10 mouse cellular contexts compared by ENCODE assay signal in the genomic region with DNA sequence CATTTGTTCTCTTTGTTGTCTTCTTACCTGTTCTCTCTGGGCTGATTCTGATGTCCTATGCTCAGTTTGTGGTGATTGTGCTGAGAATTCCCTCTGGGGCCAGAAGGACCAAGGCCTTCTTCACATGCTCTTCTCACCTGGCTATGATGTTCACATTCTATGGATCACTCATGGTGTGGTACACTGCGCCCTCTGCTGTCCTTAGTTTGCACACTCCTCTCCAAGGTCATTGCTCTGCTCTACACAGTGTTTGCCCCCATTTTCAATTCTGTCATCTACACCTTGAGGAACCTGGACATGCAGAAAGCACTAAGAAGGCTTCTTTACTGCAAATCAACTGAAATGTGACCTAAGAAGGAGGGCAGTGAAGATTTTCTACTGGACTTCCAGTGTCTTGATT. TPM values are rescaled to one million over a fixed set of nuclear protein-coding genes. Genes with fewer than 3 reads are reported as not detected.
A peak's percentile ranks its signal among the peaks of the same experiment; 100 is the strongest.
DNase-seq lines count a peak whose midpoint lies in the region; ATAC-seq and TF ChIP-seq lines count a peak whose summit lies in the region.
"Had no signal": no experiment of that assay in that cellular context is flagged by ENCODE, and none has a peak within 500 bp of the region (broad histone marks: within the 10 kb centered on the region; RNA-seq: fewer than 3 reads in every experiment).

No protein-coding gene starts in this region.

- H3K27me3 ChIP-seq in E14TG2a.4 (ENCODE audit: insufficient read depth, low read length): no peaks in the 10 kb centered on the region
- no peaks in the 10 kb centered on the region for H3K27me3 ChIP-seq in lung, postnatal 0 days (replicated peaks; ENCODE audit: insufficient read depth, low read length)
- H3K27me3 ChIP-seq in limb, embryonic 10.5 days (ENCODE audit: low read depth, poor library complexity, severe bottlenecking): no peaks in the 10 kb centered on the region
- H3K27me3 ChIP-seq in forebrain, embryonic 11.5 days (ENCODE audit: control insufficient read depth, insufficient read depth, low read length): no peaks in the 10 kb centered on the region
- H3K27me3 ChIP-seq: embryonic facial prominence, embryonic 12.5 days had no signal

- peak; percentile 4 for DNase-seq in layer of hippocampus, adult 9-11 months
- DNase-seq in layer of hippocampus, postnatal 10 days (ENCODE audit: low spot score in 2 of 2): no peak
- DNase-seq in adrenal gland, postnatal 14 days: peak; percentile 9
- DNase-seq in lung, postnatal 0 days (ENCODE audit: low spot score): no peak
- no peak for DNase-seq in limb, embryonic 10.5 days (ENCODE audit: low spot score)
- DNase-seq in forebrain, embryonic 11.5 days (ENCODE audit: low spot score): no peak

- TF ChIP-seq CTCF in E14TG2a.4 (conservative IDR thresholded peaks at IDR 0.05; ENCODE audit: low read length): peak; percentile 43
- TF ChIP-seq CTCF in lung, postnatal 0 days (IDR thresholded peaks at IDR 0.05): peak; percentile 48

- peaks cover 13% of the 10 kb centered on the region for H3K4me1 ChIP-seq in E14TG2a.4 (replicated peaks; ENCODE audit: low read depth, low read length)
- no peaks in the 10 kb centered on the region for H3K4me1 ChIP-seq in lung, postnatal 0 days (ENCODE audit: insufficient read depth, low read depth, low read length)
- no peaks in the 10 kb centered on the region for H3K4me1 ChIP-seq in limb, embryonic 10.5 days
- H3K4me1 ChIP-seq in forebrain, embryonic 11.5 days (replicated peaks; ENCODE audit: control insufficient read depth, insufficient read depth, low read length): no peaks in the 10 kb centered on the region
- H3K4me1 ChIP-seq: embryonic facial prominence, embryonic 12.5 days had no signal

- no peak overlapping the region for H3K27ac ChIP-seq in lung, postnatal 0 days (ENCODE audit: low read length)
- no peak overlapping the region for H3K27ac ChIP-seq in limb, embryonic 10.5 days
- H3K27ac ChIP-seq in forebrain, embryonic 11.5 days (ENCODE audit: low read depth, low read length): no peak overlapping the region
- H3K27ac ChIP-seq: embryonic facial prominence, embryonic 12.5 days had no signal

- H3K4me2 ChIP-seq in lung, postnatal 0 days (replicated peaks; ENCODE audit: low read depth, low read length): no peak overlapping the region
- no peak overlapping the region for H3K4me2 ChIP-seq in forebrain, embryonic 11.5 days (ENCODE audit: low read depth, low read length, severe bottlenecking)
- H3K4me2 ChIP-seq: embryonic facial prominence, embryonic 12.5 days had no signal

- no peaks in the 10 kb centered on the region for H3K9me3 ChIP-seq in E14TG2a.4 (ENCODE audit: low read length)
- H3K9me3 ChIP-seq in lung, postnatal 0 days (ENCODE audit: low read length): no peaks in the 10 kb centered on the region
- no peaks in the 10 kb centered on the region for H3K9me3 ChIP-seq in limb, embryonic 10.5 days (replicated peaks)
- no peaks in the 10 kb centered on the region for H3K9me3 ChIP-seq in forebrain, embryonic 11.5 days (ENCODE audit: control insufficient read depth, low read length)
- H3K9me3 ChIP-seq: embryonic facial prominence, embryonic 12.5 days had no signal

- no peaks in the 10 kb centered on the region for H3K36me3 ChIP-seq in E14TG2a.4 (ENCODE audit: insufficient read depth, low read length)
- no peaks in the 10 kb centered on the region for H3K36me3 ChIP-seq in lung, postnatal 0 days (ENCODE audit: insufficient read depth, low read length)
- H3K36me3 ChIP-seq in limb, embryonic 10.5 days: no peaks in the 10 kb centered on the region
- no peaks in the 10 kb centered on the region for H3K36me3 ChIP-seq in forebrain, embryonic 11.5 days (ENCODE audit: control insufficient read depth, insufficient read depth, low read length)
- H3K36me3 ChIP-seq: embryonic facial prominence, embryonic 12.5 days had no signal

- no peak overlapping the region for H3K4me3 ChIP-seq in E14TG2a.4 (replicated peaks; ENCODE audit: low read length)
- no peak overlapping the region for H3K4me3 ChIP-seq in lung, postnatal 0 days (ENCODE audit: low read depth, low read length)
- no peak overlapping the region for H3K4me3 ChIP-seq in limb, embryonic 10.5 days
- H3K4me3 ChIP-seq in forebrain, embryonic 11.5 days (ENCODE audit: low read depth, low read length): no peak overlapping the region
- H3K4me3 ChIP-seq: embryonic facial prominence, embryonic 12.5 days had no signal

- WGBS in lung, postnatal 0 days: 22% methylated on average over 1 of the region's 1 CpGs
- WGBS in limb, embryonic 10.5 days: 11% methylated on average over 1 of the region's 1 CpGs
- 4% methylated on average over 1 of the region's 1 CpGs for WGBS in forebrain, embryonic 11.5 days

- no peak for ATAC-seq in lung, postnatal 0 days
- ATAC-seq in forebrain, embryonic 11.5 days (replicated peaks; ENCODE audit: low FRiP score): no peak

- no peak overlapping the region for H3K9ac ChIP-seq in lung, postnatal 0 days (replicated peaks; ENCODE audit: low read depth)
- no peak overlapping the region for H3K9ac ChIP-seq in forebrain, embryonic 11.5 days (ENCODE audit: low read length)
- H3K9ac ChIP-seq: embryonic facial prominence, embryonic 12.5 days had no signal

- TF ChIP-seq EP300 in lung, postnatal 0 days (IDR thresholded peaks at IDR 0.05): no peak

RNA-seq across cellular contexts. Expression of a gene that starts 13.0 kb away (rescaled TPM):
- total RNA-seq in layer of hippocampus, postnatal 10 days (2021): not detected
- not detected in 2 replicates for total RNA-seq in adrenal gland, postnatal 14 days (2021)
- not detected in 2 replicates for polyA plus RNA-seq in lung, postnatal 0 days (2015; fragmentation: Nextera tagmentation; extraction: Ambion mirVana)
- not detected in 2 replicates for polyA plus RNA-seq in limb, embryonic 10.5 days (2016; fragmentation: Nextera tagmentation; extraction: Ambion mirVana)
- not detected in 2 replicates for polyA plus RNA-seq in forebrain, embryonic 11.5 days (2014; fragmentation: Nextera tagmentation; extraction: Ambion mirVana)
- total RNA-seq: layer of hippocampus, adult 8-10 months had no signal
- polyA plus RNA-seq: embryonic facial prominence, embryonic 12.5 days; neural tube, embryonic 11.5 days had no signal

RNA-seq across cellular contexts. Expression of a gene that starts 13.4 kb away (rescaled TPM):
- not detected for total RNA-seq in layer of hippocampus, postnatal 10 days (2021)
- not detected in 2 replicates for total RNA-seq in adrenal gland, postnatal 14 days (2021)
- not detected in 2 replicates for polyA plus RNA-seq in lung, postnatal 0 days (2015; fragmentation: Nextera tagmentation; extraction: Ambion mirVana)
- polyA plus RNA-seq in limb, embryonic 10.5 days (2016; fragmentation: Nextera tagmentation; extraction: Ambion mirVana): not detected in 2 replicates
- not detected in 2 replicates for polyA plus RNA-seq in forebrain, embryonic 11.5 days (2014; fragmentation: Nextera tagmentation; extraction: Ambion mirVana)
- total RNA-seq: layer of hippocampus, adult 8-10 months had no signal
- polyA plus RNA-seq: embryonic facial prominence, embryonic 12.5 days; neural tube, embryonic 11.5 days had no signal

RNA-seq across cellular contexts. Expression of a gene that starts 19.5 kb away (rescaled TPM):
- total RNA-seq in layer of hippocampus, postnatal 10 days (2021): 1 to 10 TPM; 1.7 to 2.5 TPM
- 3.3 and 5.9 TPM in 2 replicates for total RNA-seq in adrenal gland, postnatal 14 days (2021)
- polyA plus RNA-seq in lung, postnatal 0 days (2015; fragmentation: Nextera tagmentation; extraction: Ambion mirVana): 5.5 and 5.9 TPM in 2 replicates
- polyA plus RNA-seq in limb, embryonic 10.5 days (2016; fragmentation: Nextera tagmentation; extraction: Ambion mirVana): 0.64 and 0.74 TPM in 2 replicates
- polyA plus RNA-seq in forebrain, embryonic 11.5 days (2014; fragmentation: Nextera tagmentation; extraction: Ambion mirVana): 1.7 and 2.5 TPM in 2 replicates

RNA-seq across cellular contexts. Expression of a gene that starts 30.6 kb away (rescaled TPM):
- not detected for total RNA-seq in layer of hippocampus, postnatal 10 days (2021)
- total RNA-seq in adrenal gland, postnatal 14 days (2021): not detected in 2 replicates
- not detected in 2 replicates for polyA plus RNA-seq in lung, postnatal 0 days (2015; fragmentation: Nextera tagmentation; extraction: Ambion mirVana)
- not detected in 2 replicates for polyA plus RNA-seq in limb, embryonic 10.5 days (2016; fragmentation: Nextera tagmentation; extraction: Ambion mirVana)
- not detected in 2 replicates for polyA plus RNA-seq in forebrain, embryonic 11.5 days (2014; fragmentation: Nextera tagmentation; extraction: Ambion mirVana)
- total RNA-seq: layer of hippocampus, adult 8-10 months had no signal
- polyA plus RNA-seq: embryonic facial prominence, embryonic 12.5 days; neural tube, embryonic 11.5 days had no signal

RNA-seq across cellular contexts. Expression of a gene that starts 32.7 kb away (rescaled TPM):
- not detected for total RNA-seq in layer of hippocampus, postnatal 10 days (2021)
- total RNA-seq in adrenal gland, postnatal 14 days (2021): not detected in 2 replicates
- polyA plus RNA-seq in lung, postnatal 0 days (2015; fragmentation: Nextera tagmentation; extraction: Ambion mirVana): not detected in 2 replicates
- polyA plus RNA-seq in limb, embryonic 10.5 days (2016; fragmentation: Nextera tagmentation; extraction: Ambion mirVana): not detected in 2 replicates
- polyA plus RNA-seq in forebrain, embryonic 11.5 days (2014; fragmentation: Nextera tagmentation; extraction: Ambion mirVana): not detected in 2 replicates
- total RNA-seq: layer of hippocampus, adult 8-10 months had no signal
- polyA plus RNA-seq: embryonic facial prominence, embryonic 12.5 days; neural tube, embryonic 11.5 days had no signal

Comparison
In these comparisons a context has a peak if more than half of its experiments do, and no peak if none do; other contexts are left out.
1. DNase-seq: peak in layer of hippocampus, adult 9-11 months (single experiment) and adrenal gland, postnatal 14 days (single experiment); none in layer of hippocampus, postnatal 10 days (0 of 2), lung, postnatal 0 days (single experiment), limb, embryonic 10.5 days (single experiment) and forebrain, embryonic 11.5 days (single experiment).